Mouse (Mus musculus) liver, postnatal 0 days (tissue): Measurements from ENCODE around the gene Atoh7. TPM values are rescaled to one million over a fixed set of nuclear protein-coding genes. Genes with fewer than 3 reads are reported as not detected.
A peak's percentile ranks its signal among the peaks of the same experiment; 100 is the strongest.

Experiments
- ATAC-seq: fragments of 200-750 bp; cut with Nextera tagmentation; 2 replicates; pipeline ENCODE4 v1.8.0; 2017; ENCODE audit warnings: mild to moderate bottlenecking, moderate library complexity
- DNase-seq: peaks from one replicate; pipeline ENCODE4 v3.0.0-alpha.2; 2016
- H3K27ac ChIP-seq: fragments of 300-500 bp; sonication (generic); 2 replicates; pipeline ENCODE4 v1.5.1; 2014; ENCODE audit warnings: antibody characterized with exemption, moderate library complexity, mild to moderate bottlenecking, low read depth
- H3K27me3 ChIP-seq: fragments of 300-500 bp; sonication (generic); 2 replicates; pipeline ENCODE4 v1.6.1; 2014; ENCODE audit warnings: low read length, control low read depth, mixed read lengths; ENCODE audit not compliant: insufficient read depth
- H3K36me3 ChIP-seq: fragments of 300-500 bp; sonication (generic); replicated peaks from 2 replicates; pipeline ENCODE4 v1.6.1; 2014; ENCODE audit warnings: mild to moderate bottlenecking, control low read depth, low read length, moderate library complexity, mixed read lengths; ENCODE audit not compliant: insufficient read depth
- H3K4me1 ChIP-seq: fragments of 300-500 bp; sonication (generic); 2 replicates; pipeline ENCODE4 v1.6.1; 2014; ENCODE audit warnings: antibody characterized with exemption, mild to moderate bottlenecking, control low read depth; ENCODE audit not compliant: insufficient read depth
- H3K4me2 ChIP-seq: fragments of 300-500 bp; sonication (generic); 2 replicates; pipeline ENCODE4 v1.6.1; 2014; ENCODE audit warnings: low read depth, mild to moderate bottlenecking, low read length, moderate library complexity, mixed read lengths
- H3K4me3 ChIP-seq: fragments of 300-500 bp; sonication (generic); 2 replicates; pipeline ENCODE4 v1.5.1; 2014; ENCODE audit warnings: low read depth, low read length
- H3K9ac ChIP-seq: fragments of 300-500 bp; sonication (generic); replicated peaks from 2 replicates; pipeline ENCODE4 v1.6.1; 2014; ENCODE audit warnings: mild to moderate bottlenecking, moderate library complexity
- H3K9me3 ChIP-seq: fragments of 300-500 bp; sonication (generic); 2 replicates; pipeline ENCODE4 v1.6.1; 2016; ENCODE audit warnings: mild to moderate bottlenecking, control low read depth, low read length, mixed read lengths
- CTCF ChIP-seq: sonication (generic); IDR thresholded peaks from 2 replicates; pipeline ENCODE4 v1.5.1; 2016; ENCODE audit warnings: antibody characterized with exemption, low read depth
- EP300 ChIP-seq: IDR thresholded peaks from 2 replicates; pipeline ENCODE4 v1.6.1; 2016; ENCODE audit warnings: antibody characterized with exemption, low read depth, mild to moderate bottlenecking
- WGBS: fragments of 180-500 bp; shearing (Covaris S2); extraction: QIAGEN DNeasy Blood & Tissue Kit; methylation state at CpG from one replicate; pipeline ENCODE4 v1.1.7; 2014; ENCODE audit not compliant: insufficient replicate concordance; 5-methylcytosine and 5-hydroxymethylcytosine counted together
- polyA plus RNA-seq: library from polyadenylated mRNA; unstranded; fragments of >200 nt; fragmentation: Nextera tagmentation; extraction: Ambion mirVana; gene quantifications from 2 replicates; pipeline ENCODE4 v1.2.1, GENCODE M21; 2015

The Atoh7 gene
- polyA plus RNA-seq, 1 experiment from 2014 or later, result 0.61 TPM

GRCm38 (mm10) chr10:63091915-63092314, 7.5 kb upstream of the Atoh7 start:
- Histone ChIP-seq H3K4me3 (no peak overlapping the region), H3K4me1 (no peaks in the 10 kb centered on the region; the same call in 1 of the 2 replicates), H3K9ac (no peak overlapping the region), H3K27ac (no peak overlapping the region), H3K27me3 (no peaks in the 10 kb centered on the region), H3K9me3 (no peaks in the 10 kb centered on the region), H3K36me3 (no peaks in the 10 kb centered on the region), H3K4me2 (no peak overlapping the region)
- DNase-seq (peak; percentile 30), ATAC-seq (peak; percentile 80)
- WGBS, result 50% methylated on average over 7 of the region's 7 CpGs
- TF ChIP-seq CTCF (no peak), EP300 (no peak)

- Histone ChIP-seq H3K9ac (no peak overlapping the region), H3K4me1 (no peaks in the 10 kb centered on the region; the same call in 1 of the 2 replicates), H3K27ac (no peak overlapping the region), H3K27me3 (peaks cover under 1% of the 10 kb centered on the region; the same call in 1 of the 2 replicates), H3K4me3 (no peak overlapping the region), H3K4me2 (no peak overlapping the region), H3K36me3 (no peaks in the 10 kb centered on the region), H3K9me3 (no peaks in the 10 kb centered on the region)
- TF ChIP-seq EP300, result no peak
- no peak for TF ChIP-seq CTCF
- ATAC-seq (no peak), DNase-seq (no peak)
- WGBS, result 69% methylated on average over 10 of the region's 10 CpGs
These were observed 6.6 kb upstream of the Atoh7 start for GRCm38 (mm10) chr10:63092616-63093550.

- ATAC-seq (no peak), DNase-seq (no peak)
- Histone ChIP-seq H3K9ac (no peak overlapping the region), H3K4me1 (0 out of 2 replicates have a peak, but pooled peaks cover 3% of the 10 kb centered on the region), H3K4me3 (no peak overlapping the region), H3K9me3 (no peaks in the 10 kb centered on the region), H3K27ac (no peak overlapping the region), H3K4me2 (no peak overlapping the region), H3K27me3 (peaks cover 26% of the 10 kb centered on the region), H3K36me3 (no peaks in the 10 kb centered on the region)
- 77% methylated on average over 2 of the region's 2 CpGs for WGBS
- TF ChIP-seq CTCF (no peak), EP300 (no peak)
These were observed 2.7 kb upstream of the Atoh7 start for GRCm38 (mm10) chr10:63096757-63097156.

GRCm38 (mm10) chr10:63098191-63098590, 1.3 kb upstream of the Atoh7 start:
- 68% methylated on average over 12 of the region's 12 CpGs for WGBS
- ATAC-seq, result no peak
- no peak overlapping the region for H3K9ac ChIP-seq

GRCm38 (mm10) chr10:63099941-63100562, 601 bp downstream of the Atoh7 start:
- peak; percentile 47 for ATAC-seq
- Histone ChIP-seq H3K4me3 (peak overlapping the region; percentile 46), H3K4me2 (peak overlapping the region; percentile 74), H3K27me3 (peaks cover 28% of the 10 kb centered on the region), H3K36me3 (no peaks in the 10 kb centered on the region), H3K4me1 (0 out of 2 replicates have a peak, but pooled peaks cover 3% of the 10 kb centered on the region), H3K9ac (peak overlapping the region; percentile 31), H3K27ac (no peak overlapping the region), H3K9me3 (no peaks in the 10 kb centered on the region)
- no peak for TF ChIP-seq CTCF
- no peak for TF ChIP-seq EP300
- peak; percentile 40 for DNase-seq
- under 1% methylated on average over 61 of the region's 62 CpGs for WGBS

More at GRCm38 (mm10) chr10:63098191-63098590, 1.3 kb upstream of the Atoh7 start:
- TF ChIP-seq CTCF, result no peak
- no peak for TF ChIP-seq EP300
- Histone ChIP-seq H3K9me3 (no peaks in the 10 kb centered on the region), H3K36me3 (no peaks in the 10 kb centered on the region), H3K4me3 (no peak overlapping the region), H3K27ac (no peak overlapping the region), H3K27me3 (peaks cover 28% of the 10 kb centered on the region), H3K4me1 (0 out of 2 replicates have a peak, but pooled peaks cover 3% of the 10 kb centered on the region), H3K4me2 (no peak overlapping the region)
- no peak for DNase-seq

GRCm38 (mm10) chr10:63100657-63101056, 1.2 kb downstream of the Atoh7 start:
- H3K4me1 ChIP-seq, result 0 out of 2 replicates have a peak, but pooled peaks cover 3% of the 10 kb centered on the region
- WGBS, result 24% methylated on average over 9 of the region's 9 CpGs
- H3K9ac ChIP-seq, result no peak overlapping the region
- peak overlapping the region; percentile 74 for H3K4me2 ChIP-seq
- H3K27ac ChIP-seq, result no peak overlapping the region
- H3K27me3 ChIP-seq, result peaks cover 28% of the 10 kb centered on the region
- no peaks in the 10 kb centered on the region for H3K9me3 ChIP-seq
- TF ChIP-seq CTCF (no peak), EP300 (no peak)
- H3K4me3 ChIP-seq, result peak overlapping the region; percentile 46
- DNase-seq (no peak), ATAC-seq (no peak)
- H3K36me3 ChIP-seq, result no peaks in the 10 kb centered on the region
